Mouse (Mus musculus) heart, adult 2 months (tissue): ENCODE data around the gene Daglb.

Source experiments
- CTCF ChIP-seq: fragments of 200-600 bp; IDR thresholded peaks from 2 replicates; pipeline ENCODE4 v1.8.1; 2022; ENCODE audit warnings: antibody characterized with exemption, mild to moderate bottlenecking, moderate library complexity
- POLR2A ChIP-seq: fragments of 200-500 bp; IDR thresholded peaks from 2 replicates; pipeline ENCODE4 v1.6.1; 2011; ENCODE audit warnings: mild to moderate bottlenecking, low read depth, low read length, control low read depth; ENCODE audit not compliant: insufficient read depth

GRCm38 (mm10) chr5:143489749-143490342 is 25.5 kb downstream of the Daglb start:
- TF ChIP-seq CTCF (no peak), POLR2A (no peak)
